In the genomic region with DNA sequence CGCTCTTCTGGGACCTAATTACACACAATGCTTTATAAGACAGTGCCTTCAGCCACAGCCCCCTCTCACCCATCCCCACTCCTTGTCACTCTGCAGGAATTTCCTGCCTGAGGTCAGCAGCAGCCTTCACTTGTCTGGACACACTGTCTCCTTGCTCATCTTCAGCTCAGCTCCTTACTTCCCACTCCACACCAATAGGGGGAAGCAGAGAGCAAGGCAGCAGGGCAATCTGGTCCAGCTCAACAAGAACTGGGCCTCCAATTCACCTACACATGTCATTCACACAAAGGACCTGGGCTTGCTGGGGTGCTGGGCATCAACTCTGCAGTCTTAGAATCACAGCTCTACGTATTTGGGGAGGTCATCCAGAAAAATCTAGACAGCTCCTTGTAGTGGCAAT, we compare ENCODE assay signal across 16 mouse cellular contexts. TPM values are rescaled to one million over a fixed set of nuclear protein-coding genes. Genes with fewer than 3 reads are reported as not detected.
DNase-seq lines count a peak whose midpoint lies in the region; ATAC-seq and TF ChIP-seq lines count a peak whose summit lies in the region.
"Had no signal": no experiment of that assay in that cellular context is flagged by ENCODE, and none has a peak within 500 bp of the region (broad histone marks: within the 10 kb centered on the region; RNA-seq: fewer than 3 reads in every experiment).

No protein-coding gene starts in this region.

- no peak for ATAC-seq in midbrain, embryonic 14.5 days (ENCODE audit: low FRiP score, low TSS enrichment)
- no peak for ATAC-seq in CD4-positive, CD25-positive, alpha-beta regulatory T cell, adult 4 months

- H3K9me3 ChIP-seq in CH12.LX (replicated peaks; ENCODE audit: low read length) = no peaks in the 10 kb centered on the region
- H3K9me3 ChIP-seq in midbrain, embryonic 14.5 days (ENCODE audit: control insufficient read depth, low read length) = no peaks in the 10 kb centered on the region
- H3K9me3 ChIP-seq: embryonic facial prominence, embryonic 12.5 days; heart, embryonic 13.5 days had no signal

- in situ Hi-C loops in CH12.LX (cut with MboI; ENCODE audit: low pct_ligation_motif_present, low pct_unique_long_range_greater_than_20kb, low sequenced_read_pairs) = no loop called here

- 83% methylated on average over 2 of the region's 2 CpGs for WGBS in midbrain, embryonic 14.5 days

- H3K4me3 ChIP-seq in layer of hippocampus, adult 2 months = no peak overlapping the region
- no peak overlapping the region for H3K4me3 ChIP-seq in CH12.LX (replicated peaks in 1 of 3; ENCODE audit: low read depth in 2 of 3, low read length in 2 of 3, poor library complexity in 1 of 3)
- no peak overlapping the region for H3K4me3 ChIP-seq in midbrain, embryonic 14.5 days (replicated peaks; ENCODE audit: low read depth, low read length)
- H3K4me3 ChIP-seq: embryonic facial prominence, embryonic 12.5 days; heart, embryonic 13.5 days had no signal

- peak; percentile 51 to 68 for DNase-seq in cerebellum, postnatal 14 days
- DNase-seq in cerebellum, adult 11-12 months = no peak
- DNase-seq in layer of hippocampus, adult 2 months (ENCODE audit: low spot score in 2 of 2) = no peak
- DNase-seq in layer of hippocampus, postnatal 36 days = no peak
- peak; percentile 6 for DNase-seq in CH12.LX (ENCODE audit: extremely low read depth)
- peak; percentile 27 for DNase-seq in midbrain, embryonic 14.5 days
- no peak for DNase-seq in ovary, postnatal 14 days (ENCODE audit: low spot score)
- DNase-seq: gastrocnemius, postnatal 36 days; kidney, adult 18-20 months; right cerebral cortex, postnatal 14 days had no signal

- H3K27me3 ChIP-seq in CH12.LX (replicated peaks) = no peaks in the 10 kb centered on the region
- no peaks in the 10 kb centered on the region for H3K27me3 ChIP-seq in midbrain, embryonic 14.5 days (ENCODE audit: control insufficient read depth, insufficient read depth, low read length)
- H3K27me3 ChIP-seq: embryonic facial prominence, embryonic 12.5 days; heart, embryonic 13.5 days had no signal

- TF ChIP-seq EP300 in CH12.LX (IDR thresholded peaks at IDR 0.05; ENCODE audit: low read length) = no peak

- H3K4me2 ChIP-seq in CH12.LX (ENCODE audit: insufficient read depth, low read depth, poor library complexity, severe bottlenecking) = no peak overlapping the region
- no peak overlapping the region for H3K4me2 ChIP-seq in midbrain, embryonic 14.5 days (ENCODE audit: low read length)
- H3K4me2 ChIP-seq: embryonic facial prominence, embryonic 12.5 days; heart, embryonic 13.5 days had no signal

- no peaks in the 10 kb centered on the region for H3K79me2 ChIP-seq in CH12.LX (replicated peaks; ENCODE audit: control insufficient read depth, extremely low read depth, insufficient read depth, poor library complexity, severe bottlenecking)

- no peak overlapping the region for H3K9ac ChIP-seq in CH12.LX (ENCODE audit: insufficient read depth, low read depth)
- no peak overlapping the region for H3K9ac ChIP-seq in midbrain, embryonic 14.5 days (replicated peaks; ENCODE audit: low read length)
- H3K9ac ChIP-seq: embryonic facial prominence, embryonic 12.5 days; heart, embryonic 13.5 days had no signal

- TF ChIP-seq POLR2A in CH12.LX (IDR thresholded peaks at IDR 0.05; ENCODE audit: low read depth, low read length) = no peak

- H3K27ac ChIP-seq in layer of hippocampus, adult 2 months = peak overlapping the region; percentile 67
- no peak overlapping the region for H3K27ac ChIP-seq in CH12.LX (ENCODE audit: insufficient read depth, low read depth)
- H3K27ac ChIP-seq in midbrain, embryonic 14.5 days (replicated peaks; ENCODE audit: low read depth, low read length) = peak overlapping the region; percentile 63; the same call in 1 of the 2 replicates
- H3K27ac ChIP-seq: embryonic facial prominence, embryonic 12.5 days; heart, embryonic 13.5 days; macrophage had no signal

- no peaks in the 10 kb centered on the region for H3K4me1 ChIP-seq in CH12.LX (ENCODE audit: control insufficient read depth in 1 of 2, insufficient read depth in 2 of 2)
- H3K4me1 ChIP-seq in midbrain, embryonic 14.5 days (ENCODE audit: control insufficient read depth, insufficient read depth, low read length) = peaks cover 25% of the 10 kb centered on the region
- H3K4me1 ChIP-seq: embryonic facial prominence, embryonic 12.5 days; heart, embryonic 13.5 days had no signal

- dilution Hi-C loops in CH12.LX (cut with MboI; ENCODE audit: extremely low pct_ligation_motif_present, extremely low pct_unique_long_range_greater_than_20kb, low sequenced_read_pairs) = no loop called here

- TF ChIP-seq CTCF in layer of hippocampus, adult 2 months (conservative IDR thresholded peaks at IDR 0.05) = peak; percentile 78
- peak; percentile 18 to 32; a peak in 2 of 4 replicates for TF ChIP-seq CTCF in CH12.LX (conservative IDR thresholded peaks at IDR 0.05 in 1 of 2, IDR thresholded peaks at IDR 0.05 in 1 of 2; ENCODE audit: low read depth in 2 of 2, low read length in 2 of 2)

- peak; percentile 1 for TF ChIP-seq RAD21 in CH12.LX (IDR thresholded peaks at IDR 0.05; ENCODE audit: low read depth, low read length)

- H3K36me3 ChIP-seq in CH12.LX (replicated peaks in 1 of 2; ENCODE audit: control insufficient read depth in 1 of 2, insufficient read depth in 1 of 2, low read length in 1 of 2) = no peaks in the 10 kb centered on the region
- H3K36me3 ChIP-seq in midbrain, embryonic 14.5 days (ENCODE audit: control insufficient read depth, insufficient read depth, low read length) = no peaks in the 10 kb centered on the region
- H3K36me3 ChIP-seq: embryonic facial prominence, embryonic 12.5 days; G1E; heart, embryonic 13.5 days had no signal

TF ChIP-seq in CH12.LX, 34 proteins besides CTCF, POLR2A, EP300 and RAD21:
- no peak for TF ChIP-seq MEF2A (IDR thresholded peaks at IDR 0.05; ENCODE audit: borderline replicate concordance, low read depth, low read length)
- TF ChIP-seq E2F4 (IDR thresholded peaks at IDR 0.05; ENCODE audit: insufficient replicate concordance, low read depth, low read length) = no peak
- no peak for TF ChIP-seq SIN3A (IDR thresholded peaks at IDR 0.05; ENCODE audit: low read length)
- TF ChIP-seq SMC3 (IDR thresholded peaks at IDR 0.05; ENCODE audit: low read depth, low read length) = no peak
- no peak for TF ChIP-seq UBTF (IDR thresholded peaks at IDR 0.05; ENCODE audit: low read depth, low read length)
- no peak for TF ChIP-seq ZMIZ1 (IDR thresholded peaks at IDR 0.05; ENCODE audit: low read depth, low read length)
- no peak for TF ChIP-seq POLR2AphosphoS2 (IDR thresholded peaks at IDR 0.05; ENCODE audit: low read depth, low read length)
- TF ChIP-seq ZKSCAN1 (IDR thresholded peaks at IDR 0.05; ENCODE audit: borderline replicate concordance, low read depth, low read length) = no peak
- TF ChIP-seq MXI1 (IDR thresholded peaks at IDR 0.05; ENCODE audit: low read depth, low read length) = no peak

RNA-seq across cellular contexts. Expression of a gene that starts 33.0 kb away (rescaled TPM):
- 100 to 1,000 TPM; 228 to 229 TPM for total RNA-seq in layer of hippocampus, adult 2 months (2021)
- total RNA-seq in layer of hippocampus, postnatal 36 days (2021) = 100 to 1,000 TPM; 221 to 228 TPM
- total RNA-seq in CH12.LX (2012; rRNA removed) (1.1 and 1.2 TPM in 2 replicates), CH12.LX (2014; rRNA removed) (not detected in 2 replicates)
- polyA plus RNA-seq in CH12.LX (2012; ENCODE audit: insufficient read length, low read depth) = 0.31 and 0.44 TPM in 2 replicates
- polyA plus RNA-seq in midbrain, embryonic 14.5 days (2014; fragmentation: Nextera tagmentation; extraction: Ambion mirVana) = 250 and 257 TPM in 2 replicates
- under 1 TPM in 1 of 2 experiments, not detected in 1; 0.20 TPM for polyA plus RNA-seq in CD4-positive, CD25-positive, alpha-beta regulatory T cell, adult 4 months (2017; shearing (Covaris generic))
- total RNA-seq: gastrocnemius, postnatal 36 days; hematopoietic stem cell, adult 5-6 weeks had no signal
- polyA plus RNA-seq: G1E, macrophage had no signal

Comparison
In these comparisons a context has a peak if more than half of its experiments do, and no peak if none do; other contexts are left out.
1. DNase-seq: peak in cerebellum, postnatal 14 days (2 of 2), CH12.LX (single experiment) and midbrain, embryonic 14.5 days (single experiment); none in cerebellum, adult 11-12 months (single experiment), layer of hippocampus, adult 2 months (0 of 2), layer of hippocampus, postnatal 36 days (0 of 2) and ovary, postnatal 14 days (single experiment).
2. RNA of a gene that starts 33.0 kb away (total RNA-seq): 228 to 229 TPM in layer of hippocampus, adult 2 months and 221 to 228 TPM in layer of hippocampus, postnatal 36 days; 1.1 to 1.2 TPM in CH12.LX; every median in the first group is over 10 times any median in the second.